Mouse (Mus musculus): ENCODE measurements at regions not wholly inside any gene's neighbourhood (a gene's known extent, or its start where the extent isn't known, plus 50 kb on each side); places are given as distances from the start of the nearest gene placed in this dataset.

GRCm38 (mm10) chr2:133278546-133278945 is 273.4 kb upstream of the Bmp2 start:
- Histone ChIP-seq H3K27me3 (replicated peaks; ENCODE audit: control insufficient read depth, insufficient read depth, low read length) (no peaks in the 10 kb centered on the region), H3K9me3 (ENCODE audit: control insufficient read depth, low read length) (no peaks in the 10 kb centered on the region), H3K4me2 (no peak overlapping the region), H3K27ac (ENCODE audit: low read depth, low read length) (no peak overlapping the region), H3K4me1 (replicated peaks; ENCODE audit: control insufficient read depth, insufficient read depth, low read length) (no peaks in the 10 kb centered on the region), H3K36me3 (ENCODE audit: control insufficient read depth, insufficient read depth, low read length) (no peaks in the 10 kb centered on the region), H3K9ac (ENCODE audit: low read depth, low read length) (no peak overlapping the region), H3K4me3 (ENCODE audit: low read depth, low read length) (no peak overlapping the region)
- DNase-seq (ENCODE audit: low spot score) (no peak), ATAC-seq (replicated peaks; ENCODE audit: low FRiP score) (no peak)
- WGBS = 48% methylated on average over 4 of the region's 4 CpGs

- no peak overlapping the region for H3K4me3 ChIP-seq (ENCODE audit: low read depth, low read length)
- H3K27me3 ChIP-seq (replicated peaks; ENCODE audit: control insufficient read depth, insufficient read depth, low read length) = no peaks in the 10 kb centered on the region
- no peaks in the 10 kb centered on the region for H3K9me3 ChIP-seq (ENCODE audit: control insufficient read depth, low read length)
- H3K27ac ChIP-seq (ENCODE audit: low read depth, low read length) = no peak overlapping the region
- ATAC-seq (replicated peaks; ENCODE audit: low FRiP score) (no peak), DNase-seq (ENCODE audit: low spot score) (no peak)
- no peak overlapping the region for H3K4me2 ChIP-seq
- H3K9ac ChIP-seq (ENCODE audit: low read depth, low read length) = no peak overlapping the region
- 81% methylated on average over 4 of the region's 4 CpGs for WGBS
- H3K4me1 ChIP-seq (replicated peaks; ENCODE audit: control insufficient read depth, insufficient read depth, low read length) = no peaks in the 10 kb centered on the region
- no peaks in the 10 kb centered on the region for H3K36me3 ChIP-seq (ENCODE audit: control insufficient read depth, insufficient read depth, low read length)
Observed at GRCm38 (mm10) chr2:133279275-133279674, 272.7 kb upstream of the Bmp2 start.

GRCm38 (mm10) chr2:133282692-133283091 is 269.3 kb upstream of the Bmp2 start:
- Histone ChIP-seq H3K9me3 (ENCODE audit: control insufficient read depth, low read length) (no peaks in the 10 kb centered on the region), H3K27me3 (replicated peaks; ENCODE audit: control insufficient read depth, insufficient read depth, low read length) (no peaks in the 10 kb centered on the region), H3K4me2 (no peak overlapping the region), H3K9ac (ENCODE audit: low read depth, low read length) (no peak overlapping the region), H3K27ac (ENCODE audit: low read depth, low read length) (no peak overlapping the region), H3K4me3 (ENCODE audit: low read depth, low read length) (no peak overlapping the region), H3K4me1 (replicated peaks; ENCODE audit: control insufficient read depth, insufficient read depth, low read length) (no peaks in the 10 kb centered on the region), H3K36me3 (ENCODE audit: control insufficient read depth, insufficient read depth, low read length) (no peaks in the 10 kb centered on the region)
- WGBS = 82% methylated on average over 5 of the region's 5 CpGs
- ATAC-seq (replicated peaks; ENCODE audit: low FRiP score) = no peak
- DNase-seq (ENCODE audit: low spot score) = no peak

GRCm38 (mm10) chr2:133283709-133284108 is 268.2 kb upstream of the Bmp2 start:
- no peaks in the 10 kb centered on the region for H3K9me3 ChIP-seq (ENCODE audit: control insufficient read depth, low read length)
- H3K4me1 ChIP-seq (replicated peaks; ENCODE audit: control insufficient read depth, insufficient read depth, low read length) = no peaks in the 10 kb centered on the region
- H3K9ac ChIP-seq (ENCODE audit: low read depth, low read length) = no peak overlapping the region
- H3K27me3 ChIP-seq (replicated peaks; ENCODE audit: control insufficient read depth, insufficient read depth, low read length) = no peaks in the 10 kb centered on the region
- no peaks in the 10 kb centered on the region for H3K36me3 ChIP-seq (ENCODE audit: control insufficient read depth, insufficient read depth, low read length)
- DNase-seq (ENCODE audit: low spot score) = no peak
- no peak for ATAC-seq (replicated peaks; ENCODE audit: low FRiP score)
- H3K27ac ChIP-seq (ENCODE audit: low read depth, low read length) = no peak overlapping the region
- WGBS = 56% methylated on average over 1 of the region's 1 CpGs
- no peak overlapping the region for H3K4me2 ChIP-seq
- H3K4me3 ChIP-seq (ENCODE audit: low read depth, low read length) = no peak overlapping the region

GRCm38 (mm10) chr2:133294136-133294535 is 257.8 kb upstream of the Bmp2 start:
- DNase-seq (ENCODE audit: low spot score) (no peak), ATAC-seq (replicated peaks; ENCODE audit: low FRiP score) (no peak)
- H3K4me2 ChIP-seq = no peak overlapping the region
- H3K4me3 ChIP-seq (ENCODE audit: low read depth, low read length) = no peak overlapping the region
- no peak overlapping the region for H3K27ac ChIP-seq (ENCODE audit: low read depth, low read length)
- H3K36me3 ChIP-seq (ENCODE audit: control insufficient read depth, insufficient read depth, low read length) = no peaks in the 10 kb centered on the region
- no peak overlapping the region for H3K9ac ChIP-seq (ENCODE audit: low read depth, low read length)
- H3K4me1 ChIP-seq (replicated peaks; ENCODE audit: control insufficient read depth, insufficient read depth, low read length) = no peaks in the 10 kb centered on the region
- no peaks in the 10 kb centered on the region for H3K27me3 ChIP-seq (replicated peaks; ENCODE audit: control insufficient read depth, insufficient read depth, low read length)
- H3K9me3 ChIP-seq (ENCODE audit: control insufficient read depth, low read length) = no peaks in the 10 kb centered on the region
- WGBS = 87% methylated on average over 7 of the region's 7 CpGs

GRCm38 (mm10) chr2:133305936-133306335 is 246.0 kb upstream of the Bmp2 start:
- Histone ChIP-seq H3K4me3 (ENCODE audit: low read depth, low read length) (no peak overlapping the region), H3K27ac (ENCODE audit: low read depth, low read length) (no peak overlapping the region), H3K9me3 (ENCODE audit: control insufficient read depth, low read length) (no peaks in the 10 kb centered on the region), H3K4me2 (no peak overlapping the region), H3K27me3 (replicated peaks; ENCODE audit: control insufficient read depth, insufficient read depth, low read length) (no peaks in the 10 kb centered on the region), H3K4me1 (replicated peaks; ENCODE audit: control insufficient read depth, insufficient read depth, low read length) (no peaks in the 10 kb centered on the region), H3K36me3 (ENCODE audit: control insufficient read depth, insufficient read depth, low read length) (no peaks in the 10 kb centered on the region), H3K9ac (ENCODE audit: low read depth, low read length) (no peak overlapping the region)
- ATAC-seq (replicated peaks; ENCODE audit: low FRiP score) = no peak
- WGBS = 75% methylated on average over 3 of the region's 3 CpGs
- DNase-seq (ENCODE audit: low spot score) = no peak

- ATAC-seq (replicated peaks; ENCODE audit: low FRiP score) = no peak
- no peak for DNase-seq (ENCODE audit: low spot score)
- H3K4me2 ChIP-seq = no peak overlapping the region
- WGBS = 44% methylated on average over 1 of the region's 1 CpGs
- no peaks in the 10 kb centered on the region for H3K4me1 ChIP-seq (replicated peaks; ENCODE audit: control insufficient read depth, insufficient read depth, low read length)
- H3K9me3 ChIP-seq (ENCODE audit: control insufficient read depth, low read length) = no peaks in the 10 kb centered on the region
- no peaks in the 10 kb centered on the region for H3K36me3 ChIP-seq (ENCODE audit: control insufficient read depth, insufficient read depth, low read length)
- H3K27ac ChIP-seq (ENCODE audit: low read depth, low read length) = no peak overlapping the region
- H3K4me3 ChIP-seq (ENCODE audit: low read depth, low read length) = no peak overlapping the region
- no peaks in the 10 kb centered on the region for H3K27me3 ChIP-seq (replicated peaks; ENCODE audit: control insufficient read depth, insufficient read depth, low read length)
- H3K9ac ChIP-seq (ENCODE audit: low read depth, low read length) = no peak overlapping the region
Observed at GRCm38 (mm10) chr2:133311001-133311400, 241.0 kb upstream of the Bmp2 start.

- Histone ChIP-seq H3K27ac (ENCODE audit: low read depth, low read length) (no peak overlapping the region), H3K4me2 (no peak overlapping the region), H3K9me3 (ENCODE audit: control insufficient read depth, low read length) (no peaks in the 10 kb centered on the region), H3K36me3 (ENCODE audit: control insufficient read depth, insufficient read depth, low read length) (no peaks in the 10 kb centered on the region), H3K27me3 (replicated peaks; ENCODE audit: control insufficient read depth, insufficient read depth, low read length) (no peaks in the 10 kb centered on the region), H3K4me3 (ENCODE audit: low read depth, low read length) (no peak overlapping the region), H3K9ac (ENCODE audit: low read depth, low read length) (no peak overlapping the region), H3K4me1 (replicated peaks; ENCODE audit: control insufficient read depth, insufficient read depth, low read length) (no peaks in the 10 kb centered on the region)
- ATAC-seq (replicated peaks; ENCODE audit: low FRiP score) (no peak), DNase-seq (ENCODE audit: low spot score) (no peak)
- 56% methylated on average over 6 of the region's 6 CpGs for WGBS
Observed at GRCm38 (mm10) chr2:133326290-133327050, 225.5 kb upstream of the Bmp2 start.

- no peak overlapping the region for H3K4me2 ChIP-seq
- DNase-seq (ENCODE audit: low spot score) (no peak), ATAC-seq (replicated peaks; ENCODE audit: low FRiP score) (peak; percentile 20; the same call in 1 of the 2 replicates)
- H3K27me3 ChIP-seq (replicated peaks; ENCODE audit: control insufficient read depth, insufficient read depth, low read length) = no peaks in the 10 kb centered on the region
- H3K4me3 ChIP-seq (ENCODE audit: low read depth, low read length) = no peak overlapping the region
- 15% methylated on average over 2 of the region's 2 CpGs for WGBS
- no peaks in the 10 kb centered on the region for H3K36me3 ChIP-seq (ENCODE audit: control insufficient read depth, insufficient read depth, low read length)
- H3K9ac ChIP-seq (ENCODE audit: low read depth, low read length) = no peak overlapping the region
- H3K9me3 ChIP-seq (ENCODE audit: control insufficient read depth, low read length) = no peaks in the 10 kb centered on the region
- no peak overlapping the region for H3K27ac ChIP-seq (ENCODE audit: low read depth, low read length)
- no peaks in the 10 kb centered on the region for H3K4me1 ChIP-seq (replicated peaks; ENCODE audit: control insufficient read depth, insufficient read depth, low read length)
Observed at GRCm38 (mm10) chr2:133327653-133328052, 224.3 kb upstream of the Bmp2 start.
